Mouse (Mus musculus) midbrain, embryonic 15.5 days (tissue): ENCODE data around the gene Mthfsd. TPM values are rescaled to one million over a fixed set of nuclear protein-coding genes. Genes with fewer than 3 reads are reported as not detected.
A peak's percentile ranks its signal among the peaks of the same experiment; 100 is the strongest.

Experiments used
- ATAC-seq: fragments of 200-750 bp; cut with Nextera tagmentation; replicated peaks from 2 replicates; pipeline ENCODE4 v1.8.0; 2017; ENCODE audit warnings: moderate TSS enrichment
- H3K27ac ChIP-seq: fragments of 300-500 bp; sonication (generic); 2 replicates; pipeline ENCODE4 v1.5.1; 2015; ENCODE audit warnings: mild to moderate bottlenecking, inconsistent platforms
- H3K27me3 ChIP-seq: fragments of 300-500 bp; sonication (generic); replicated peaks from 2 replicates; pipeline ENCODE4 v1.6.1; 2015; ENCODE audit warnings: inconsistent platforms
- H3K36me3 ChIP-seq: fragments of 300-500 bp; sonication (generic); replicated peaks from 2 replicates; pipeline ENCODE4 v1.6.1; 2015; ENCODE audit warnings: inconsistent platforms
- H3K4me1 ChIP-seq: fragments of 300-500 bp; sonication (generic); 2 replicates; pipeline ENCODE4 v1.6.1; 2015; ENCODE audit warnings: inconsistent platforms
- H3K4me2 ChIP-seq: fragments of 300-500 bp; sonication (generic); 2 replicates; pipeline ENCODE4 v1.6.1; 2015; ENCODE audit warnings: inconsistent platforms, mild to moderate bottlenecking, moderate library complexity
- H3K4me3 ChIP-seq: fragments of 300-500 bp; sonication (generic); 2 replicates; pipeline ENCODE4 v1.5.1; 2015; ENCODE audit warnings: mild to moderate bottlenecking, inconsistent platforms
- H3K9ac ChIP-seq: fragments of 300-500 bp; sonication (generic); 2 replicates; pipeline ENCODE4 v1.6.1; 2015; ENCODE audit warnings: mild to moderate bottlenecking, inconsistent platforms
- H3K9me3 ChIP-seq: fragments of 300-500 bp; sonication (generic); 2 replicates; pipeline ENCODE4 v1.6.1; 2016; ENCODE audit warnings: inconsistent platforms
- WGBS: fragments of 180-500 bp; shearing (Covaris S2); methylation state at CpG from one replicate; pipeline ENCODE4 v1.1.7; 2015; ENCODE audit warnings: mixed read lengths; 5-methylcytosine and 5-hydroxymethylcytosine counted together
- polyA plus RNA-seq: library from polyadenylated mRNA; unstranded; fragments of >200 nt; fragmentation: Nextera tagmentation; extraction: Ambion mirVana; gene quantifications from 2 replicates; pipeline ENCODE4 v1.2.1, GENCODE M21; 2015

The Mthfsd gene
- polyA plus RNA-seq, 1 experiment from 2014 or later, result 51.1 TPM

- Histone ChIP-seq H3K27ac (no peak overlapping the region), H3K36me3 (no peaks in the 10 kb centered on the region), H3K27me3 (peaks cover 94% of the 10 kb centered on the region), H3K9ac (no peak overlapping the region), H3K4me1 (peaks cover 19% of the 10 kb centered on the region), H3K9me3 (no peaks in the 10 kb centered on the region), H3K4me2 (no peak overlapping the region), H3K4me3 (no peak overlapping the region)
- 5% methylated on average over 12 of the region's 12 CpGs for WGBS
- no peak for ATAC-seq
These were observed 11.7 kb upstream of the Mthfsd start for GRCm38 (mm10) chr8:121119635-121120455.

DNA sequence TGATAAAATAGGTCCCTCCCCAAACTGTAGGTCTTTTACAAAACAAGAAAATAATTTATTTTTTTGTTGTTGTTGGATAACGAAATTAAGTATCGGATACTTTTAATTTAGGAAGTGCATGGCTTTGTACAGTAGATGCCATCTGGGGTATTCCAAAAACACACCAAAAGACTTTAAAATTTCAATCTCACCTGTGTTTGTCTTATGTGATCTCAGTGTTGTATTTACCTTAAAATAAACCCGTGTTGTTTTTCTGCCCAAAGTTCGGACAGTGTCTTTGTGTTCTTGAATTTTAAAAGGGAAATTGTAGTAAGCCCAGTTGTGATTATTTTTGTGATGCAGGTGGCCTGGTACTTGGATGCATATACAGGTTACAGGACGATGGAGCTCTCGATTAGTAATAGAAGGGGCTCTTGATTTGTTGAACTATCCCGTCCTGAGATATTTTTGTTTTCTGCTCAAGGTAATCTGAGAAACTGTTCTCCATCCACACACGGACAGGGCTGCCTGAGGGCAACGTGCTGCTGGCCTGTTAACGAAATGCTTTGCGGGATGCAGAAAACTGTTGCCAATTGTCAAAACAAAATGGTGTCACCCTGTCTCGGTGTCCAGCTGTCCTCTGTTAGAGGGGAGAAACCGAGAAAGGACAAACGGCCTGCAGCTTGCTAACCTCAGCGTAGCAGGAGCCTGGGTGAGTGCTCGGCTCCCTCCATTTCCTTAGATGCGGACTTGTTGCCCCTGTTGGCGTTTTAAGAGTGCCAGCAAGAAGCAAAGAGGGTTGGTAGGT is 10.6 kb upstream of the Mthfsd start:
- Histone ChIP-seq H3K36me3 (no peaks in the 10 kb centered on the region), H3K4me2 (no peak overlapping the region), H3K4me3 (no peak overlapping the region), H3K27me3 (peaks cover 95% of the 10 kb centered on the region), H3K9ac (no peak overlapping the region), H3K9me3 (no peaks in the 10 kb centered on the region), H3K4me1 (peaks cover 19% of the 10 kb centered on the region), H3K27ac (no peak overlapping the region)
- WGBS, result 4% methylated on average over 18 of the region's 18 CpGs
- no peak for ATAC-seq

DNA sequence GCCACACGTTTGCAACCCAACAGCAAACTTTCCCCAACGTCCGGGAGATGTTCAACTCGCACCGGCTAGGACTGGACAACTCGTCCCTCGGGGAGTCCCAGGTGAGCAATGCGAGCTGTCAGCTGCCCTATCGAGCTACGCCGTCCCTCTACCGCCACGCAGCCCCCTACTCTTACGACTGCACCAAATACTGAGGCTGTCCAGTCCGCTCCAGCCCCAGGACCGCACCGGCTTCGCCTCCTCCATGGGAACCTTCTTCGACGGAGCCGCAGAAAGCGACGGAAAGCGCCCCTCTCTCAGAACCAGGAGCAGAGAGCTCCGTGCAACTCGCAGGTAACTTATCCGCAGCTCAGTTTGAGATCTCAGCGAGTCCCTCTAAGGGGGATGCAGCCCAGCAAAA is 9.7 kb upstream of the Mthfsd start:
- no peak overlapping the region for H3K27ac ChIP-seq
- WGBS, result under 1% methylated on average over 28 of the region's 28 CpGs
- H3K4me1 ChIP-seq, result peaks cover 23% of the 10 kb centered on the region
- H3K36me3 ChIP-seq, result no peaks in the 10 kb centered on the region
- H3K27me3 ChIP-seq, result peaks cover 93% of the 10 kb centered on the region
- H3K4me2 ChIP-seq, result no peak overlapping the region
- no peak overlapping the region for H3K9ac ChIP-seq
- ATAC-seq, result no peak
- H3K9me3 ChIP-seq, result no peaks in the 10 kb centered on the region
- H3K4me3 ChIP-seq, result peak overlapping the region; percentile 29

- H3K4me3 ChIP-seq, result peak overlapping the region; percentile 29
- peaks cover 93% of the 10 kb centered on the region for H3K27me3 ChIP-seq
- H3K9me3 ChIP-seq, result no peaks in the 10 kb centered on the region
- WGBS, result 2% methylated on average over 59 of the region's 62 CpGs
- H3K4me2 ChIP-seq, result peak overlapping the region; percentile 25
- H3K27ac ChIP-seq, result no peak overlapping the region
- ATAC-seq, result no peak
- H3K36me3 ChIP-seq, result no peaks in the 10 kb centered on the region
- no peak overlapping the region for H3K9ac ChIP-seq
- H3K4me1 ChIP-seq, result peaks cover 23% of the 10 kb centered on the region
These were observed 9.0 kb upstream of the Mthfsd start for GRCm38 (mm10) chr8:121117186-121117651.

DNA sequence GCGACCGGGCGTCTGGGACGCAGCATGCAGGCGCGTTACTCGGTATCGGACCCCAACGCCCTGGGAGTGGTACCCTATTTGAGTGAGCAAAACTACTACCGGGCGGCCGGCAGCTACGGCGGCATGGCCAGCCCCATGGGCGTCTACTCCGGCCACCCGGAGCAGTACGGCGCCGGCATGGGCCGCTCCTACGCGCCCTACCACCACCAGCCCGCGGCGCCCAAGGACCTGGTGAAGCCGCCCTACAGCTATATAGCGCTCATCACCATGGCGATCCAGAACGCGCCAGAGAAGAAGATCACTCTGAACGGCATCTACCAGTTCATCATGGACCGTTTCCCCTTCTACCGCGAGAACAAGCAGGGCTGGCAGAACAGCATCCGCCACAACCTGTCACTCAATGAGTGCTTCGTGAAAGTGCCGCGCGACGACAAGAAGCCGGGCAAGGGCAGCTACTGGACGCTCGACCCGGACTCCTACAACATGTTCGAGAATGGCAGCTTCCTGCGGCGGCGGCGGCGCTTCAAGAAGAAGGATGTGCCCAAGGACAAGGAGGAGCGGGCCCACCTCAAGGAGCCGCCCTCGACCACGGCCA is 8.5 kb upstream of the Mthfsd start:
- Histone ChIP-seq H3K4me2 (peak overlapping the region; percentile 52), H3K4me3 (peak overlapping the region; percentile 29), H3K4me1 (peaks cover 23% of the 10 kb centered on the region), H3K27ac (no peak overlapping the region), H3K27me3 (peaks cover 93% of the 10 kb centered on the region), H3K9ac (no peak overlapping the region), H3K36me3 (no peaks in the 10 kb centered on the region), H3K9me3 (no peaks in the 10 kb centered on the region)
- WGBS, result under 1% methylated on average over 55 of the region's 55 CpGs
- peak; percentile 38; the same call in 1 of the 2 replicates for ATAC-seq

- H3K9ac ChIP-seq, result no peak within 1 kb of the TSS
- peak within 1 kb of the TSS; percentile 29 for H3K4me3 ChIP-seq
- under 1% methylated on average over 25 of the region's 25 CpGs for WGBS
- no peak for ATAC-seq
- peak within 1 kb of the TSS; percentile 52 for H3K4me2 ChIP-seq
- H3K9me3 ChIP-seq, result no peaks in the 10 kb centered on the region
- no peak within 1 kb of the TSS for H3K27ac ChIP-seq
- H3K4me1 ChIP-seq, result peaks cover 23% of the 10 kb centered on the region
- H3K27me3 ChIP-seq, result peaks cover 87% of the 10 kb centered on the region
- H3K36me3 ChIP-seq, result no peaks in the 10 kb centered on the region
These were observed 7.8 kb upstream of the Mthfsd start, which contains the start of gene Foxc2 for GRCm38 (mm10) chr8:121115948-121116347. Gene Foxc2, plus strand, starts transcription at chr8:121116171.

DNA sequence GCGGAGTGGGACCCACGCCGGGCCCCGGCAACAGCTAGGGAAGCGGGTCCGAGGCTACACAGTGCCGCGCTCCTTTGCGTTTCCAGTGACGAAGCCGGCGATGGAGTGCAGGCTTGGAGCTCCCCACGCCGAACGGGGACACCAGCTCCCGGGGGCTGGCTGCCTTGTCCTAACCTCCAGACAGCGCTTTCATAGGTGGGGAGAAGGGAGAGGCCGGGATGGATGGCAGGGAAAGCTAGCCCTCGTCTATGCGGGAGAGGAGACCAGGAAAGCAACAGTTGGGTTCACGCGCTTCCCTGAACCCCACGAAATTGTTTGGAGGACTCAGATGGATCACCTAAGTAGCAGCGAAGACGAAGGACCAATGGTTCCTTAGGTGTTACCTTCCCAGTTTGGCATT is 6.9 kb upstream of the Mthfsd start:
- Histone ChIP-seq H3K9me3 (no peaks in the 10 kb centered on the region), H3K4me1 (peaks cover 23% of the 10 kb centered on the region), H3K27ac (no peak overlapping the region), H3K36me3 (no peaks in the 10 kb centered on the region), H3K4me3 (no peak overlapping the region), H3K4me2 (no peak overlapping the region), H3K27me3 (peaks cover 79% of the 10 kb centered on the region), H3K9ac (no peak overlapping the region)
- under 1% methylated on average over 25 of the region's 25 CpGs for WGBS
- ATAC-seq, result no peak

GRCm38 (mm10) chr8:121113261-121113660 is 5.1 kb upstream of the Mthfsd start:
- H3K4me3 ChIP-seq, result no peak overlapping the region
- H3K4me1 ChIP-seq, result peaks cover 26% of the 10 kb centered on the region
- WGBS, result 1% methylated on average over 21 of the region's 21 CpGs
- H3K27me3 ChIP-seq, result peaks cover 65% of the 10 kb centered on the region
- H3K27ac ChIP-seq, result no peak overlapping the region
- H3K9me3 ChIP-seq, result no peaks in the 10 kb centered on the region
- peak; percentile 56 for ATAC-seq
- H3K36me3 ChIP-seq, result no peaks in the 10 kb centered on the region
- 0 out of 2 replicates have a peak overlapping the region, but pooled peaks have one; percentile 2 for H3K4me2 ChIP-seq
- H3K9ac ChIP-seq, result no peak overlapping the region

- Histone ChIP-seq H3K27me3 (peaks cover 46% of the 10 kb centered on the region), H3K9ac (no peak overlapping the region), H3K4me2 (no peak overlapping the region), H3K27ac (no peak overlapping the region), H3K4me3 (no peak overlapping the region), H3K4me1 (peaks cover 23% of the 10 kb centered on the region), H3K36me3 (no peaks in the 10 kb centered on the region), H3K9me3 (no peaks in the 10 kb centered on the region)
- WGBS, result 47% methylated on average over 7 of the region's 7 CpGs
- no peak for ATAC-seq
These were observed 3.1 kb upstream of the Mthfsd start for GRCm38 (mm10) chr8:121111145-121111907.

- no peak for ATAC-seq
- 13% methylated on average over 5 of the region's 5 CpGs for WGBS
- H3K9ac ChIP-seq, result peak overlapping the region; percentile 40
- peak overlapping the region; percentile 79 for H3K4me2 ChIP-seq
- H3K27ac ChIP-seq, result 0 out of 2 replicates have a peak overlapping the region, but pooled peaks have one; percentile 84
- peak overlapping the region; percentile 72 for H3K4me3 ChIP-seq
- H3K36me3 ChIP-seq, result no peaks in the 10 kb centered on the region
- no peaks in the 10 kb centered on the region for H3K9me3 ChIP-seq
- peaks cover 19% of the 10 kb centered on the region for H3K27me3 ChIP-seq
- peaks cover 18% of the 10 kb centered on the region for H3K4me1 ChIP-seq
These were observed 465 bp upstream of the Mthfsd start for GRCm38 (mm10) chr8:121108657-121109056.

DNA sequence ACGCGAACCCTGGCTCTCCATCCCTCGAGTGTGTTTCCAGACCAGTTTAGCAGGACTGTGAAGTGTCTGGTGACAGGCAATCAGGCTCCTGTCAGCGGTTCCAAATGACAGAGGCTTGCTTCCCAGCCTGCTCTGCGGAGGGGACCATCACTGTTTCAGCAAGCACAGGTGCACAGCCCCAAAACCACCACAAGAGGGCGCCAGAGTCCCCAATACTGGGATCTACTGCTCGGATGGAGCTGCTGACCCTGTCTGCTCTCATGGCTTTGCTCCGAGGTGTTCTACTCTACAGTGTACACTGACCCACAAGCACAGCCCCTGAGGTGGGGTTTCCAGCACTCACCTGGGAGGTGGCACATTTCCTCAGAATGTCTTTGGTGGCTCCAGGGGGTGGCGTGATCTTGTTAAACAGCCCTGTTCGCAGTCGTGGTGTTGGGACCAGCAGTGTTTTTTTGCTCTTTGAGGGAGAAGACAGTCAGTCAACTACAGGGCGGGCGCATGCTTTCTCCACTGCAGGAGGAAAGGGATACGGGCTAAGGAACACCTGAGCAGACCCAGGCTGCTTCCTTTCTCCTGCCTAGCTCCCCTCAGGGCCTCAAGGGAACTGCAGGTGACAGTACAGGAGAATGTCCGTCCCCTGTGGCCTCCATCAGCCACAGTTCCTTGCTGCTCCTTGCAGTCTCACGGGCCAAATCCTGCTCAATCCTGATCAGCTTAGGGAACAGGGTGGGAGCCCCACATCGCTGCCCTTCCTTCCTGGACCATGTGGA is 4.0 kb downstream of the Mthfsd start:
- 52% methylated on average over 17 of the region's 17 CpGs for WGBS
- Histone ChIP-seq H3K4me1 (peaks cover 15% of the 10 kb centered on the region), H3K9ac (no peak overlapping the region), H3K4me3 (no peak overlapping the region), H3K27me3 (no peaks in the 10 kb centered on the region), H3K4me2 (no peak overlapping the region), H3K27ac (no peak overlapping the region), H3K36me3 (peaks cover 19% of the 10 kb centered on the region; the same call in 1 of the 2 replicates), H3K9me3 (no peaks in the 10 kb centered on the region)
- no peak for ATAC-seq
